Mouse (Mus musculus) liver, embryonic 14.5 days (tissue): Measurements from ENCODE around the gene Arhgap9. TPM values are rescaled to one million over a fixed set of nuclear protein-coding genes. Genes with fewer than 3 reads are reported as not detected.

Experiments used
- ATAC-seq: fragments of 200-750 bp; cut with Nextera tagmentation; 2 replicates; pipeline ENCODE4 v1.8.0; 2017; ENCODE audit warnings: moderate number of reproducible peaks, mild to moderate bottlenecking, moderate library complexity; ENCODE audit not compliant: insufficient read depth
- DNase-seq, 3 experiments: peaks; one replicate each; pipeline ENCODE4 v3.0.0-alpha.2; 2012 to 2013; ENCODE audit warnings: low read depth in 3 of 3, low spot score in 3 of 3
- H3K27ac ChIP-seq: fragments of 300-500 bp; sonication (generic); 2 replicates; pipeline ENCODE4 v1.5.1; 2014; ENCODE audit warnings: moderate library complexity, mild to moderate bottlenecking, control low read depth, inconsistent platforms
- H3K27me3 ChIP-seq: fragments of 300-500 bp; sonication (generic); 2 replicates; pipeline ENCODE4 v1.6.1; 2014; ENCODE audit warnings: mild to moderate bottlenecking, low read length, moderate library complexity; ENCODE audit not compliant: control insufficient read depth, insufficient read depth
- H3K36me3 ChIP-seq: fragments of 300-500 bp; sonication (generic); replicated peaks from 2 replicates; pipeline ENCODE4 v1.6.1; 2014; ENCODE audit warnings: low read depth; ENCODE audit not compliant: control insufficient read depth, insufficient read depth
- H3K4me1 ChIP-seq, 2 experiments: fragments of 200-500 bp in 1 of 2; fragments of 300-500 bp in 1 of 2; sonication (generic) in 1 of 2; replicated peaks; 2 replicates each; pipeline ENCODE4 v1.6.1; 2012 to 2014; ENCODE audit warnings: antibody characterized with exemption in 1 of 2, inconsistent platforms in 1 of 2, low read length in 1 of 2; ENCODE audit not compliant: control insufficient read depth in 2 of 2, insufficient read depth in 2 of 2
- H3K4me2 ChIP-seq: fragments of 300-500 bp; sonication (generic); 2 replicates; pipeline ENCODE4 v1.6.1; 2014; ENCODE audit warnings: low read depth, mild to moderate bottlenecking, control low read depth, moderate library complexity
- H3K4me3 ChIP-seq, 2 experiments: fragments of 200-500 bp in 1 of 2; fragments of 300-500 bp in 1 of 2; sonication (generic) in 1 of 2; 2 replicates each; pipeline ENCODE4 v1.5.1; 2012 to 2014; ENCODE audit warnings: low read depth in 2 of 2, low read length in 2 of 2, mild to moderate bottlenecking in 2 of 2, control low read depth in 1 of 2, inconsistent platforms in 1 of 2, moderate library complexity in 1 of 2; ENCODE audit not compliant: insufficient read depth in 1 of 2
- H3K9ac ChIP-seq: fragments of 300-500 bp; sonication (generic); replicated peaks from 2 replicates; pipeline ENCODE4 v1.6.1; 2014; ENCODE audit warnings: mild to moderate bottlenecking, control low read depth, moderate library complexity
- H3K9me3 ChIP-seq: fragments of 300-500 bp; sonication (generic); 2 replicates; pipeline ENCODE4 v1.6.1; 2016; ENCODE audit warnings: low read length, mixed read lengths; ENCODE audit not compliant: control insufficient read depth
- CTCF ChIP-seq: IDR thresholded peaks from 2 replicates; pipeline ENCODE4 v1.5.1; 2016; ENCODE audit warnings: antibody characterized with exemption, low read depth, control low read depth
- EP300 ChIP-seq: IDR thresholded peaks from 2 replicates; pipeline ENCODE4 v1.6.1; 2016; ENCODE audit warnings: antibody characterized with exemption, low read depth
- WGBS: fragments of 180-500 bp; shearing (Covaris S2); extraction: QIAGEN DNeasy Blood & Tissue Kit; methylation state at CpG from one replicate; pipeline ENCODE4 v1.1.7; 2014; ENCODE audit not compliant: insufficient replicate concordance; 5-methylcytosine and 5-hydroxymethylcytosine counted together
- polyA plus RNA-seq, 2 experiments: library from polyadenylated mRNA; depleted of rRNA in 1 of 2; stranded (reverse) in 1 of 2; unstranded in 1 of 2; fragments of >200 nt; fragmentation: Nextera tagmentation in 1 of 2; extraction: Ambion mirVana in 1 of 2; gene quantifications; 2 replicates each; pipeline versions ENCODE4 v1.2.1 to v1.2.3; 2012 to 2014

Gene Arhgap9
- polyA plus RNA-seq, 2 experiments = 8.8 to 12.4 TPM

DNA sequence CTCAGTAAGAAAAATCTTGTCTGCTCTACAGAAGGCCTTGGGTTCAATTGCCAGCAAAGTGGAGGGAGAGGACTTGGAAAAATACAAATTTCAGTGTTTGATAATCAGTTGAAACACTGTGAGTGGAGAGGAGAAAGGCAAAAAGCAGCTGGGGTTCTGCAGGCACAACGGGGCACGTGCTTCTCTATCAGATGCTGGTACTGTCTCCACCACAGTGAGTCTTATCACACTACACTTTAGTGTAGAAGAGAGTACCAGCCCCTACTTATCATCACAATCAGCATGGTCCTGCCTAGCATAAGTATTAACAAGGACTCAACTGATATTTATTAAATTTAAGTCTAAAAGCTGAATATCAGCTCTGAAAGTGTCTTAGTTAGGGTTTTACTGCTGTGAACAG, 4.5 kb upstream of the Arhgap9 start:
- Histone ChIP-seq H3K4me1 (peaks cover 8 to 27% of the 10 kb centered on the region in 2 experiments), H3K9ac (no peak overlapping the region), H3K27me3 (no peaks in the 10 kb centered on the region), H3K4me2 (no peak overlapping the region), H3K9me3 (no peaks in the 10 kb centered on the region), H3K27ac (peak overlapping the region; percentile 6), H3K4me3 (no peak overlapping the region), H3K36me3 (no peaks in the 10 kb centered on the region)
- TF ChIP-seq CTCF (no peak), EP300 (no peak)
- no peak for DNase-seq
- ATAC-seq = peak; percentile 68
- WGBS = 19% methylated on average over 2 of the region's 2 CpGs

DNA sequence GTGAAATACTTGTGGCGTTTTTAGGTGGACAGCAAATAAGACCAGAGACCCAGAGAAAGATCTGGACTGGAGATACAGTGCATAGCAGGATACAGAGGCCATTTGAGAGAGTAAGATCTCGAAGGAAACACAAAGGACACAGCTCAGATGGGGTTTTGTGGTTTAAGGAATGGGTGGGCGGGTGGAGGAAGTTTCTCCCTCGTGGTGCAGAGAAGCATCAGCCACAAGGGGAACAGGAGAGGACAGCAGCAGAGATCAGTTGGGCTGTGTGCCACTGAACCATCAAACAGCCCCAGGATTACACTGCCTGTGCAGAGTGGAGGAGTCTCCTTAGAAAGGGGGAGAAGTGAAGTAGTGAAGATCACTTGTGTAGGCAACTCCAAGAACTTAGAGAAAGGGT, 3.8 kb upstream of the Arhgap9 start:
- H3K36me3 ChIP-seq = no peaks in the 10 kb centered on the region
- no peaks in the 10 kb centered on the region for H3K27me3 ChIP-seq
- H3K9me3 ChIP-seq = no peaks in the 10 kb centered on the region
- H3K9ac ChIP-seq = no peak overlapping the region
- no peak overlapping the region for H3K4me3 ChIP-seq
- WGBS = 19% methylated on average over 4 of the region's 4 CpGs
- no peak overlapping the region for H3K4me2 ChIP-seq
- H3K4me1 ChIP-seq = peaks cover 1 to 20% of the 10 kb centered on the region in 2 experiments; a peak in 3 of 4 replicates
- DNase-seq = no peak
- H3K27ac ChIP-seq = no peak overlapping the region
- no peak for ATAC-seq
- no peak for TF ChIP-seq CTCF
- TF ChIP-seq EP300 = no peak

DNA sequence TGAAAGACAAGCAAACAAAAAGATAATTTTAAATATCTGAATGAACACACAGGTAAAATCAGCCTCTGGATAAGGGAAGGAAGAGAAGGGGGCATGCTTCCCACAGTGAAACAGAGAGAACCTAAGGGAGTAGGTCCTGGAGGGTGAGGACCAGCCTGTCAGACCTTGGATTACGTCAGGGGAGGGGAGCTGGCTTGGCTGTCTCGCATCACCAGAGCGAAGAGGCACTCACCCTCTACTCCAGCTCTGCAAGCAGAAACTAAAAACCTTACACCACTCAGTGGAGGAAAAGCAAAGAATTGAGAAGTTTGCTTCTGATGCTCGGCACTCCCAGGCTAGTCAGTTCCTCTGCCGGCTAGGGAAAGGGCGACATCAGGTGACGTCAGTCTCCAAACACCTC, 1.8 kb upstream of the Arhgap9 start:
- Histone ChIP-seq H3K27me3 (no peaks in the 10 kb centered on the region), H3K9ac (no peak overlapping the region), H3K4me3 (no peak overlapping the region), H3K4me2 (no peak overlapping the region), H3K27ac (no peak overlapping the region), H3K9me3 (no peaks in the 10 kb centered on the region), H3K4me1 (peaks cover 3 to 21% of the 10 kb centered on the region in 2 experiments), H3K36me3 (no peaks in the 10 kb centered on the region)
- TF ChIP-seq EP300 = no peak
- TF ChIP-seq CTCF = no peak
- ATAC-seq (no peak), DNase-seq (no peak)
- WGBS = 73% methylated on average over 7 of the region's 7 CpGs

DNA sequence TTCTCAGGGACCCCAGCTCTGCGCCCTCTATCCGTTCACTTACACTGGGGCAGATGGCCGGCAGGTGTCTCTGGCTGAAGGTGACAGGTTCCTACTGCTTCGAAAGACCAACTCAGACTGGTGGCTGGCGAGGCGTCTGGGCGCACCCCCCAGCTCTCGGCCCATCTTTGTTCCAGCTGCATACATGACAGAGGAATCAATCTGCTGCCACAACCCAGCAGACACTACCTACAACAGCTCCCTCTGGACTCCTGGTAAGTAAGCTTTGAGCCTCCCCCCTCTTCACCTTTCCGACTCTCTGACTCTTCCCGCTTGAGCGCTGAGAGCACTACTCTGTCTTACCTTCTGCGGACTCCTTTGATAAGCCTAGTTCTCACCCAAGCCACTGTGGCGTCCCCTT, 414 bp downstream of the Arhgap9 start:
- peaks cover 11 to 25% of the 10 kb centered on the region in 2 experiments for H3K4me1 ChIP-seq
- H3K4me2 ChIP-seq = no peak overlapping the region
- H3K9ac ChIP-seq = no peak overlapping the region
- WGBS = 71% methylated on average over 13 of the region's 13 CpGs
- H3K36me3 ChIP-seq = no peaks in the 10 kb centered on the region
- H3K4me3 ChIP-seq = no peak overlapping the region
- no peaks in the 10 kb centered on the region for H3K9me3 ChIP-seq
- DNase-seq (no peak), ATAC-seq (no peak)
- H3K27ac ChIP-seq = no peak overlapping the region
- peaks cover 11% of the 10 kb centered on the region; the same call in 1 of the 2 replicates for H3K27me3 ChIP-seq
- TF ChIP-seq EP300 (no peak), CTCF (no peak)

DNA sequence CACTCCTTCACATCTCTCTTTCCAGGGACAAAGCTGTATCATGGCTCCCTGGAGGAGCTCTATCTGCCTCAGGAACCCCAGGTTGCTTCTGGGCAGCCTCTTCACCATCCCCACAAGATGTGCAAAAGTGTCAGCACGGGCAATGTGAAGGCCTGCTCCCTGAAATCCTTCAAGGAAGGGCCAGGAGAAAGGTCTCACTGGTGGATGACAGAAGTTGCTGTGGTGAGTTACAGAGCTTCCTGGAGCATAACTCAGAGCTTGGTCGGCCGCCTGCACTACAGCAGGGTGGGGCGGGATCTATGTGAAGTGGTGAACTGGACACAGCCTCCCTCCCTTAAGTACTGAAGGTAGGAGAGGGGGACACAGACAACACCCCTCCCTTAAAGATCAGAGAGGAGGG, 905 bp downstream of the Arhgap9 start:
- Histone ChIP-seq H3K4me3 (0 out of 4 replicates have a peak overlapping the region, but pooled peaks of 1 of the 2 experiments have one; percentile 4), H3K4me1 (peaks cover 11 to 20% of the 10 kb centered on the region in 2 experiments), H3K4me2 (peak overlapping the region; percentile 44), H3K36me3 (no peaks in the 10 kb centered on the region), H3K27ac (no peak overlapping the region), H3K9me3 (no peaks in the 10 kb centered on the region), H3K9ac (no peak overlapping the region), H3K27me3 (peaks cover 11% of the 10 kb centered on the region; the same call in 1 of the 2 replicates)
- DNase-seq (no peak), ATAC-seq (no peak)
- 59% methylated on average over 4 of the region's 4 CpGs for WGBS
- TF ChIP-seq EP300 (no peak), CTCF (no peak)
